Mouse (Mus musculus) mature B cell (primary cell): Measurements from ENCODE around the gene Thra.

Experiments
- in situ Hi-C: fragments of 300-500 bp; cut with MboI; formaldehyde crosslinking; loops from 2 replicates; pipeline ENCODE4 v1.14.3; 2019

The Thra gene

DNA sequence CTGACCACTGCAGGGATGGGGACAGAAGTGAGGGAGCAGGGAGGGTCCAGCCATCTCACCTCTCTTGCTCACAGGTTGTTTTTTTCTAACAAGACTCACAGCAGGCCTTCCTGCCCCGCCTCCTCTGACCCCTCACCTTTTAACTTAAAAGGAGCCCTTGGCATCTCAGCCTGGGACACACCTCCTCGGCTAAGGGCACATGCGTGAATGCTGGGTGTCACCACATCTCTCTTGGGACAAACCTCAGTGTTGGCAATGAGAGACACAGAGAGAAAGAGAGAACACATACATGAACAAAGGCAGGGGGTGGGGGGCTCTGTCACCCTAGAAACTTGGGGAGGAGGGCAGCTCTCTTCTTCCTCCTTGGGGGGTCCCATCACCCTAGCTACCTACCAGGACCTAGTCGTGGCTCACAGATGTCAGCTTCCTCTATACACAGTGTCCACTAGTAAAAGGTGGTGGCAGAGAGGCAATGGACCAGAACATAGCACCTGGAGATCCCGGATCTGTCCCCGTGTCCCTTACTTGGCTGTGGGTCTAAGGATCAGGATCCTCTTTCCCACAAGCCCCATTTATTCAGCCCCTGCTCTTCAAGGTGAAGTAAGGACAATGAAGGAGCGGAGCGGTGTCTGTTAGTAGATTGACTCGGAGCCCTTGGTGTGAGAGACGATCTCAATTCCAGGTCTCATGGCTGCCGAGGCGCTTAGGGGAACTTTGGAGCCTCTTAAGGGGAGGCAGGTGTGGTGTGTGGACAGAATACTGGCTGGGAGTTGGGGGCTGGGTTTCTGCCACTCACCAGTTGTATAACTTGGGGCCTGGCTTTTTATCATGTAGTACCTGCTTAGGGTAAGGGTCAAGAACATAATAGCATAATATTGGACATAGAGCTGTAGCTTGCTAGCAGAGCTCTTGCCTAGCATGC, 5.8 kb downstream of the Thra start:
- in situ Hi-C loops = no loop called here

DNA sequence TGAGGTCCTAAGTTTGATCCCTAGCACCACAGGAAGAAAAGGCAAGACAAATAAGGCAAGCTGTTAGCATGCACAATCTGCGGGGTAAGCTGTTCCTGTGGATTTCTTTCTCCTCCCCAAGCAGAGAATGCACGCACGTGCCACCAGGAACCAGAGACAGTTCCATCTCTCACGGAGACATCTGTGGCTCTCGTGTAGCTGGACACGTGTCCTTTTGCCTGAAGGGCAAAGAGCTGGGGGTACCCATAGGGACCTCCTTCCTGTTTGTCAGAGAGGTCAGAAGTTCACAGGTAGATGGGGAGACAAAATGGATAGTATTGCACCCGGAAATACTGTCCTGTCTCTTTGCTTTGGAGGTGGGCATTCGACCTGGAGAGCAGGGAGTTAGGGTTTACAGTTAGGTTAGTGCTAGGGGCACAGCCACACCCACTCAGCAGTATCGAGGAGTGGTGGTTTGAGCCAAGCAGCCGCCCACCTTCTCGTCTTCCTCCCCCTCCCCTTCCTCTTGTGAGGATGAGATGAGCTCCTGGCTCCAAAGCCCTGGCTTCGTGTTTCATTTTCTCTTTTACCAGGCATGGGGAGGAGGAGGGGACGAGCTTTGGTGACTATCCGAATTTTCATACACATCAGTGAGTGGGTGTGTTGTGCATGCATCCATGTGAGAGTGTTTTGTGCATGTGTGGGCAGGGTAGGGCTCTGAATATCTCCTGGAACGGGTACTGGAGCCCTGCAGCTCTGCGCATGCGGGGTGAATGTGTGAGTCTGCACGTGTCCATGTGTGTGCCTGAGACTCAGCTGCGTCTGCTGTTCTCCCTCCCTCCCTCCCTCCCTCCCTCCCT, 6.6 kb downstream of the Thra start:
- in situ Hi-C loops = no loop called here

DNA sequence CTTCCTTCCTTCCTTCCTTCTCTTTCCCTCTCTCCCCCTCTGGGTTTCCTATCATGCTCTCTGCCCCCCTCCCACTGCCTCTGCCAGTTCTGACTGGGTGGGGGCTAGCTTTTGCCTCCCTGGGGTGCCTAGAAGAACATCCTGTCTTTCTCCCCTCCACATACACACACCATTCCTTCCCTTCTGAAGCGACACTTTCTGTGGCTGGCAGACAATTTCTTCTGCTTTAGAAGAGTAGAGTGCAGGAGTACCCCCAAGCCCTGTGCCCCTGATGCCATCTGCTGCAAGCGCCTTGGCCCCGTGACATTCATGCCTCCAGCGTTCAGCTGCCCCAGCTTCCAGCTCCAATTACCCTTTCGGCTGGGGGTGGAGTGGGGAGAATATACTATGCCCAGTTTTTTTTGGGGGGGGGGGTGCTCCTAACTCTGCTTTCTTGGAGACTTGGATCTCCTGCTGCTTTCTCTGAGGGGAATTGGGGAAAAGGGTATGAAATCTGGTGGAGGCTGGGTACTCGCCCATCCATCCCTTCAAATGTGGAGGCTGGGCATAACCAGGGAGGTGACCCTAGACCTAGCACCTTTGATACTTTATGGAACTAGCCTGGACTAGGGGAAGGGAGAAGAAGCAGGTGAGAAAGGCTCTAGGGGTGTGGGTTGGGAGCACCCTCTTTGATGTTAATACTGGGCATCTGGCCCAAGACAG, 7.5 kb downstream of the Thra start:
- in situ Hi-C loops = no loop called here

DNA sequence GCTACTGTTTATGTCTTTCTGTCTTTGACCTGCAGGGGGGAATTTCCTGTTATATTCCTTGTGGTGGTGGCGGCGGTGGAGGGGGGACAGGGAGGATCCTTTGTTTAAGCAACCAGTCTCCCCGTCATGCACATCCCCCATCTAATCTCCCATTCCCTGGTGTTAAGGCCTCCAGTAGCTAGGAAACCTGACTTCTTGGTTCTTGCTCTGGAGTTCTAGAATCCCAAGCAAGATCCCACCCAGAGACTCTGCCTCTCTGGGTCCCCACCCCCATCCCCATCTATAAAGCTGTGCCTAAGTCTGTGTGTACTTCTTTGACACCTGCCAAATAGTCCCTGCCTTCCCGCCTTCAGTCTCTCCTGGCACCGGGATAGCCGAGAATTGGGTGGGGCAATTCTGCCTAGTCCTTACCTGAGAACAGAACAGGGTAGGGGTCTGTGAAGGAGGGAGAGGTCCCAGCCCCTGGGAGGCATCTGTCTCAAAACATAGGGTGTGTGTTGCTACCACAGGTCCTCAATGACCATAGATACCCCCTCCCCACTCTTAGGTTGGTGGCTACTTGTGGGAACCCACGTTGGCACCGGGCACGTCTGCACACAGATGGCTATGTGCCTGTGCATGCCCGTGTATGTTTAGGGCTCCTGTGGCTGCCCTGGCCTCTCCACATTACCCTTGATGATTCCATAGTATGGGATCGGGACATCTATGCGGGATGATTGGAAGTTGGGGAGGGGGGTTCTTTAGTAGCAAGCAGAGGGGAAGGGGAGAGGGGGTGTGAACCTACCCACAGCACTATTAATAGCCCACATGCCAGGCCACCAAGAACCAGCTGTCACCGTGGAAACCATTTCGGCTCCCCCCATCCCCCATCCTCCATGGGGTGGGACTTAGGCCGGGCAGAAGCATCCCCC, 8.3 kb downstream of the Thra start:
- in situ Hi-C loops = no loop called here

DNA sequence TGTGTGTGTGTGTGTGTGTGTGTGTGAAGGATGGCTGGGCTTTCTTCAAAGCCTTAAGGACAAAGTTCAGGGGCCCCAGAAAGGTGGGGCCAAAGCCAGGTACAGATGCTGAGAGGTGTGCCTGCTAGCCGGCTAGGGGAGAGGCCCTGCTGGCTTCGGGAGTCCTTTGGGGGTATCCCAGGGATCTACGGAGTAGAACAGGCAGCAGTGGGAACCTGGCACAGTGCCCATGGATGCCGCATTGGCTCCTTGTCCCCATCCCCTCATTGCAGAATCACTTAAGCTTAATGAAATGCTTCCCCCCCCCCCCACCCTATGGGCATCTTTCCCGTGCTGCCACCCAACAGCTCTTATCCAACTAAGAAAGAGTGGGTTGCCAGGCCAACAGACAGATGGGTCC, 9.3 kb downstream of the Thra start:
- in situ Hi-C loops = no loop called here

DNA sequence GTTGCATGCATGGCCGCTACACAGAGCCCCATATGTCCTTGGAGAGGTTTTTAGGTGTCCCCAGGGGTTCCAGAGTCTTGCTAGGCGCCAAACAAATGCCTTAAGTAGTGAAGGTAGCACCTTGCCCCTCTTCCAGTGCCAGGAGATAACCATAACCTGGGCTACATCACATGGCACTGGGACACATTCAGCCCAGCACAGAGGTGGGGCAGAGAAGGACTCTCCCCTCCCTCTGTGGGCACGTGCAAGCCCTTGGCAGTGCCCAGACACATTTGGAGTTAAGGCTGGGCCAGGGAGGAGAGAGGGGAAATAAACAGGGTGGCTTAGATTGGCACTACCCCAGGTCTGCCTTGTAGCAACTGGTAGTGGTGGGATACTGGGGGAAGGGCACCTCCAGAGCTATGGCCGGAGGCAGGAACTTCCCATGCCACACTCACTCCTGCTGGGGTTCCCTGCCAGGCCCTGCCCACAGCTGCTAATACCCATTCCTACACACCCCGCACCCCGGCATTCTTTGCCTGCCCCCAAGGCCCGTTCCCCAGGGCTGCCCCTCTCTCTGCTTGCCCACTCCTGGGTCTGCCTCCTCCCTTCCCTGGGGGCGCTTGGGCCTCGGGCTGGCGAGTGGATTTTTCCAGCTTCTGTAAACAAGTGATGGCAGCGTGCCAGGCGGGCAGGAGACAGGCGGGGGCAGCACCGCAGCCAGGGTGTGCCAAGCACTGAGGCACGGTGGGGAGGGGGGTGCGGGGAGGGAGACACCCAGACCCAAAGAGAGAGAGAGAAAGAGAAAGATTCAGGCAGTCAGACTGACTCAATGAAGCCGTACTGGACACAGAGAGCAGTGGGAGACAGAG, 10.1 kb downstream of the Thra start:
- in situ Hi-C loops = no loop called here

DNA sequence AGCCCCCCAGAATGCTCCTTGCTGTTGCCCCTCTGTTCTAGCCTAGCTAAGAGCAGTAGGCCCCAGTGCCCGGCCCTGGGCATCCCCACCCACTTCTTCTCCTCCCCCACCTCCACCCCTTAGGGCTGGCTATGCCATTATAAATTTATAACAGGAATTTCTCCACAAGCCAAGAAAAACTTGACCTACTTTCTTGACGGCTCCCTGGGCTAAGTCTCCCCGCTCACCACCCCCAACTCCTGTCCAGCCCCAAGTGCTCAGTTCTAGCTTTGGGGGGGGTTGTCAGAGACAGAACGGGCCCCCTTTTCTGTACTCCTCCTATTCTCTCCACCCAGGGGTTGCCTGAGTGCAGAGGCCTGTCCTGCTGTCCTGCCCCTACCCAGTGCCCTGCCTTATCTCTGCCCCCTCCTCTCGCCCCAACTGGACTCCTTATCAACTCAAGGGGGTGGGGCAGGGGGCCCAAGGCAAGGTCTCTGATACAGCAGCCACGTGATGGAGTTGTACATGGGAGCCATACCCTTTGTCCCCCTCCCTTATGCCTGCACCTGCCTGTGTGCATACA, 10.9 kb downstream of the Thra start:
- in situ Hi-C loops = no loop called here

DNA sequence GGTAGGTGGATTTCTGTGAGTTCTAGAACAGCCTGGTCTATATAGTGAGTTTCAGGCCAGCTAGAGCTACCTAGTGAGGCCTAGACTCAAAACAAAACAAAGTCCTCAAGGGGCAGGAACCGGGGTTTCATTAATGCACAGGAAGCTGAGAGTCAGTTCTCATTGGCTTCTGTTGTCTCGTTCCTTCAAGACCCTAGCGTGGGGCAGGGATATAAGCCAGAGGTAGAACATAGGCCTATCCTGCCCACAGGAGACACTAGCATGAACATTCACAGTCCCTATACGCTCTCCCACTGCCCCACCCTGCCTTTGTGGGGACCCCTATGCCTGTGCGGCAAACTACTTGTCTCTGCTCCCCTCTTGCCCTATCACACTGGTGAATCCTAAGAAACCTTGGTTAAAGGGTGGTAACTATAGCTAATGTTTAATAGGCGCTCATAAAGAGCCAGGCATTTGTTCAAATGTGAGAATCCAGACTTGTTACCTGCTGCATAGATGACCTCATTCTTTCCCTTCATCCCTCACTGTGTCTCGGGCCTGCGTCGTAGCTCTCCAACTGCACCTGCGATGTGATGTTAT, 12.2 kb downstream of the Thra start:
- in situ Hi-C loops = no loop called here

DNA sequence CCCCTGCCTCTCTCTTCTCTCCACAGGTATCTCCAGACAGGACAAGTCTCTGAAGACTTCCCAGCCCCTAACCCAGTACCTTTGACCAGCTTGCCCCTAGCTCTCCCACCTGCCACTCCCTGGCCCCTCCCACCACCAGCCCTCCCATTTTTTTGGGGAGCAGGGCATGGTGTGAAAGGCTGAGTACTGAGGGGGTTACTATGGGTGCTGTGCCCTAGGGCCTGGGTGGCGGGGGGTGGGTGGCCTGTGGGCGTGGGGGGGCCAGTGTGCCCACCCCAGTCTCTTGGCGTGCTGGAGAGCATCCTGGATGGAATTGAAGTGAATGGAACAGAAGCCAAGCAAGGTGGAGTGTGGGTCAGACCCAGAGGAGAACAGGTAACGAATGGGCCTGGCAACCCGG, 12.8 kb downstream of the Thra start:
- in situ Hi-C loops = no loop called here

DNA sequence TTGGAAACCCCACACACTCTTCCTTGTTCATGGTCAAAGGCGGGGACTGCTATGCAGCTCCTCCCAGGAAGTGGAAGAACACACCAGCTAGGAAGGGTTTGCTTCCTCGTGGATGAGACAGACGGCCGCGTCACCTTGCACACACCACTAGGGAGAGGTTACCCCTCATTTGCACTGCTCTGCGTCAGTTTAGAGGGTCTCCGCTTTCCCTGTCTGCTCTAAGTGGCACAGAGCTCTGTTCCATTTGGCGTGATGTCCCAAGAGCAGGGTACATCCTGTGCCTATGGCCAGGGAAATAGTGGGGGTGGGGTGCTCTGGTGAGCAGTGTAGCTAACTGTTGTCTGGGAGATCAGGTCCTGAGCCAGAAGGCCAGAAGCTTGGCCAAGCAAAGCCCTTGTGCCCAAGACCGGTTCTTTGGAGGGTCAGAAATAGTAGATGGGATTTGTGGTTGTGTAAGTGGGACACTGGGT, 13.7 kb downstream of the Thra start:
- in situ Hi-C loops = no loop called here

DNA sequence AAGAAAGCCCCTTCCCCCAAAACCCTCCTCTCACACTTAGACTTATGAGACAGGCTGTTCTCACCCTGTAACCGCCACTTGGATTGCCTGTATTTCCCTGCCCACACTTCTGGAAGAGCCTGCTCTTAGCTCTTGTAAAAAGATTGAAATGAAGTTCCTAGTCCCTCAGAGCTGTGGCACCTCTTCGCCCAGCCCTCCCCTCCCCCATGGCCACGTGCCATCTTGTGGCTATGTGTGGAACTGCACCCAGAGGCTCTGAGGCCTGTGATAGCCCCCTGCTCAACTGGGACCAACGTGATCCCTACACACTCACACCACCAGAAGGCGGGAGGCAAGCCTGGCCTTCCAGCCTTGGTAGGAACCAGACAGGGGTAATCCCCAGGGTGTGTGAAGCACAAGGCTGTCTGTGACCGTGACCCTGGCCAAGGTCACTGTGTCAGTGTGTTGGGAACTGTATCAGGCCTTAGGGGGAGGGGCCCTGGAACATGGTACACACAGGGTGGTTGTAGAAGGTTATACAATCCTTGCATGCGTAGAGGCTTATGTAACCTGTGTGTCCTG, 14.3 kb downstream of the Thra start:
- in situ Hi-C loops = no loop called here

DNA sequence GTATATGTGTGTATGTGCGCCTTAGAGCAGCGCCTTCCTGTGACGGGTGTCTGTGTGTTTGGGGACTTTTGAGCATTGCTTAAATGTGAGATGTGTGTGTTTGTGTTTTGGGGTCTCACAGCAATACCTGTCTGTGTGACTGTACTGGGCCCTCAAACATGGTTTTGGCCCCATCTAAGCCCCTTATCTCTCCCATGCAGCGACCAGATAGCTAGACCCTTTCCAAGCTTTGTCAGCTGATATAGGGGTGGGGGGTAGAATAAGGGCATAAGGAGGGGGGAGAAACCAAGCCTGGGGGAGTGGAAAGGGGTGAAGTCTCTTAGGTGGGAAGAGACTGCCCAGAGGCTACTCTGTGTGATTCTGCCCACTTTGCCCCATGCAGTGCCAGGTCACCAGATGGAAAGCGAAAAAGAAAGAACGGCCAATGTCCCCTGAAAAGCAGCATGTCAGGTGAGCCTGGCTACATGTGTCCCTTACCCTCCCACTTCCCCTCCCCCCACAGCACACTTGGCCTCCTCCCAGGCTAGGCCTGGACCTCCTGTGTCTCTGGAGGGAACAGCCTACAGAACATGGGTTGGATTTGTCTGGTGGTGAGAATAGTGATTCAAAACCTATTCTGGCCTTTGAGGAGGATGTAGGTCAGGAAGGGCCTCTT, 15.4 kb downstream of the Thra start:
- in situ Hi-C loops = no loop called here

DNA sequence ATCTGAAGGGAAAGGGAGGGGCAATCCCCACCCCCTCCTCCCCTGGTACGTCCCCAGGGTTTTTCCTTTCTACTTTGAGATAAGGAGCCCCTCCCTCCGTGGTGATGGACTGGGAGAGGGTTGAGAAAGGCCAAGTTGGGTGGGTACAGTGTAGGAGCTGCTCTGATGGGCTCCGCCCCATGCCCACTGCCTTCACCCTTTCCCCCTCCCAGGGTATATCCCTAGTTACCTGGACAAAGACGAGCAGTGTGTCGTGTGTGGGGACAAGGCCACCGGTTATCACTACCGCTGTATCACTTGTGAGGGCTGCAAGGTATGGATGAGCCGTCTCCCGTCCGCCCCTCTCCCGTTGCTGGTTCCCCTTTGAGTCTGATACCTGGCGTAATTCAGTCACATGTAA, 16.3 kb downstream of the Thra start:
- in situ Hi-C loops = no loop called here

DNA sequence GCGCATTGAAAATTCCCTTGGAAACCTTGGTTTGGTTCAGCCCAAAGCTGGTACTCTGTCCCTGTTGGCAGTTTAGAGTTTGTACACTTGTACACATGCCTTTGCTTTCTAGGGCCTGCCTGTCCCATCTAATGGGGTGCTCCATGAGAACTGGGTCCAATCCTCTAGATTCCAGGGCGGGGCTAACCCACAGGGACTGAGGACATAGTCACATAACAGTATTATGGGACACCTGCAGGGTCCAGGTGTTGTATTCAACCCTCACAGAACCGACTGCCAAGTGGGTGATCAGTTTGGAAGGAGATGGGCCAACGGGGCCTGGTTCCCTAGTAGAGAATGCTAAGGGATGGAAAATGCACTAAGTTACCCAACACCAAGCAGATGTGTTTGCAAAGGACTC, 21.5 kb downstream of the Thra start:
- in situ Hi-C loops = no loop called here

DNA sequence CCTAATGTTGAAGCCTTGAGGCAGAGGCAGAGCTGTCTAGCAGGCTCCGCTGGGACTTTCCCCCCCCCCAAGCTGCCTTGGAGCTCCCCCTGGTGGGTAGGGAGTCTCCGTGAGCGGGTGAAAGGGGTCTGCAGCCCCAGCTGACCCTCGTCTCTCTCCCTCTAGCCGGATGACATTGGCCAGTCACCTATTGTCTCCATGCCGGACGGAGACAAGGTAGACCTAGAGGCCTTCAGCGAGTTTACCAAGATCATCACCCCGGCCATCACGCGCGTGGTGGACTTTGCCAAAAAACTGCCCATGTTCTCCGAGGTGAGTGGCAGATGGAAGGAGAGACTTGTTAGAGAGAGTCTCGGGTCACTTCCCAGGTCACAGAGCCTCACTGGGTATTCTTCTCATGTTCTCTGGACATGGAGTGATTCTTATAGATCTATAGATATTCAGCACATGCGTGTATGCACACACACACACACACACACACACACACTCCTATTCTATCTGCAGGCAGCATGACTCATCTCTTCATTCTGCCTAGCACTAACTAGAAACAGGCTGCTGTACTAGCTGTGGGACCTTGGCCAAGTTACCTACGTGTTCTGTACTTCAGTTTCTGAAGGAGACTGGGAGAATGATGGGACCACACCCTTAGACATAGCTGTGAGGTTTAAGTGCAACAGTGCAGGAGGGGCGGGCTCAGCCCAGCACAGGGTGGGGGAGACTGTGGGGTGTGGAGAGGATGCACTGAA, 22.5 kb downstream of the Thra start:
- in situ Hi-C loops = no loop called here

DNA sequence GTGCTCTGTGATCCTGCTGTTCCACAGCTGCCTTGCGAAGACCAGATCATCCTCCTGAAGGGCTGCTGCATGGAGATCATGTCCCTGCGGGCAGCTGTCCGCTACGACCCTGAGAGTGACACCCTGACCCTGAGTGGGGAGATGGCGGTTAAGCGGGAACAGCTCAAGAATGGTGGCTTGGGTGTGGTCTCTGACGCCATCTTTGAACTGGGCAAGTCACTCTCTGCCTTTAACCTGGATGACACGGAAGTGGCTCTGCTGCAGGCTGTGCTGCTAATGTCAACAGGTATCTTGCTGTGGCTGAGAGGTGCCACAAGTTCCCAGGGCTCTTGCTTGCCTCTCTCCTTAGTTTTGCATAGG, 23.0 kb downstream of the Thra start:
- in situ Hi-C loops = no loop called here

DNA sequence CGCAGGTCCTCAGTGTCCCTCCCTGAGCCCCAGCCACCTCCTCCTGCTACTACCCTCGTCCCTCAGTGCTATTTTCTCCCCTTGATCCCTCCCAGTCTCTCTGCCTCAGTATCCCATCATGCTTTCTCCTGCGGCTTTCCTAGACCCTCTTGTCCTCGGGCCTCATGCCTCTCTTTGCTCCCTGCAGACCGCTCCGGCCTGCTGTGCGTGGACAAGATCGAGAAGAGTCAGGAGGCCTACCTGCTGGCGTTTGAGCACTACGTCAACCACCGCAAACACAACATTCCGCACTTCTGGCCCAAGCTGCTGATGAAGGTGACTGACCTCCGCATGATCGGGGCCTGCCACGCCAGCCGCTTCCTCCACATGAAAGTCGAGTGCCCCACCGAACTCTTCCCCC, 23.7 kb downstream of the Thra start:
- in situ Hi-C loops = no loop called here

DNA sequence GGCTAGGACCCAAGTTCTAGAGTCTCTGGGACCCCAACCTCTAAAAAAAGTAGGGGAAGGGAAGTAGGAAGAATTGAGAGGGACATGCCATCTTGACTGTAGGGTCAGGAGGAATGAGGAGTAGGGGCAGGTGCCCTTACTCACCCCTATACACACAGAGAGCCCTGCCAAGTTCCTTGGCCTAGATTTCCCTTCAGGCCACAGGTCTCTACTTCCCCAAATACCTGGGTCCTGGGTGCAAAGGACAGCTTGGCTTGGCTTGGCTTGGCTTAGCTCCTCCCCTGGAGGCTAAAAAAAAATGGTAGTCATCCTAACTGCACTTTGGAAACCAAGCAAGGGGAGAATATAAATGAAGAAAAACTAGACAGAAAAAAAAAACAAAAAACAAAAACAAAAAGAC, 24.3 kb downstream of the Thra start:
- in situ Hi-C loops = no loop called here
